Mouse (Mus musculus) hindbrain, embryonic 15.5 days (tissue): ENCODE measurements around the gene Acacb. TPM values are rescaled to one million over a fixed set of nuclear protein-coding genes. Genes with fewer than 3 reads are reported as not detected.

Experiments
- ATAC-seq: fragments of 200-750 bp; cut with Nextera tagmentation; 2 replicates; pipeline ENCODE4 v1.8.0; 2017; ENCODE audit warnings: low read depth, moderate number of reproducible peaks, moderate TSS enrichment; ENCODE audit not compliant: low FRiP score
- H3K27ac ChIP-seq: fragments of 300-500 bp; sonication (generic); replicated peaks from 2 replicates; pipeline ENCODE4 v1.5.1; 2015; ENCODE audit warnings: mild to moderate bottlenecking, inconsistent platforms
- H3K27me3 ChIP-seq: fragments of 300-500 bp; sonication (generic); 2 replicates; pipeline ENCODE4 v1.6.1; 2015; ENCODE audit warnings: control low read depth, inconsistent platforms
- H3K36me3 ChIP-seq: fragments of 300-500 bp; sonication (generic); 2 replicates; pipeline ENCODE4 v1.6.1; 2015; ENCODE audit warnings: control low read depth, inconsistent platforms
- H3K4me1 ChIP-seq: fragments of 300-500 bp; sonication (generic); replicated peaks from 2 replicates; pipeline ENCODE4 v1.6.1; 2015; ENCODE audit warnings: control low read depth, inconsistent platforms
- H3K4me2 ChIP-seq: fragments of 300-500 bp; sonication (generic); 2 replicates; pipeline ENCODE4 v1.6.1; 2015; ENCODE audit warnings: moderate library complexity, mild to moderate bottlenecking, inconsistent platforms
- H3K4me3 ChIP-seq: fragments of 300-500 bp; sonication (generic); 2 replicates; pipeline ENCODE4 v1.5.1; 2015; ENCODE audit warnings: mild to moderate bottlenecking, inconsistent platforms
- H3K9ac ChIP-seq: fragments of 300-500 bp; sonication (generic); 2 replicates; pipeline ENCODE4 v1.6.1; 2015; ENCODE audit warnings: inconsistent platforms
- H3K9me3 ChIP-seq: fragments of 300-500 bp; sonication (generic); 2 replicates; pipeline ENCODE4 v1.6.1; 2016; ENCODE audit warnings: control low read depth, inconsistent platforms
- WGBS: fragments of 180-500 bp; shearing (Covaris S2); methylation state at CpG from one replicate; pipeline ENCODE4 v1.1.7; 2015; 5-methylcytosine and 5-hydroxymethylcytosine counted together
- polyA plus RNA-seq: library from polyadenylated mRNA; unstranded; fragments of >200 nt; fragmentation: Nextera tagmentation; extraction: Ambion mirVana; gene quantifications from 2 replicates; pipeline ENCODE4 v1.2.1, GENCODE M21; 2015

Acacb gene
- 4.4 TPM in 2 replicates for polyA plus RNA-seq

DNA sequence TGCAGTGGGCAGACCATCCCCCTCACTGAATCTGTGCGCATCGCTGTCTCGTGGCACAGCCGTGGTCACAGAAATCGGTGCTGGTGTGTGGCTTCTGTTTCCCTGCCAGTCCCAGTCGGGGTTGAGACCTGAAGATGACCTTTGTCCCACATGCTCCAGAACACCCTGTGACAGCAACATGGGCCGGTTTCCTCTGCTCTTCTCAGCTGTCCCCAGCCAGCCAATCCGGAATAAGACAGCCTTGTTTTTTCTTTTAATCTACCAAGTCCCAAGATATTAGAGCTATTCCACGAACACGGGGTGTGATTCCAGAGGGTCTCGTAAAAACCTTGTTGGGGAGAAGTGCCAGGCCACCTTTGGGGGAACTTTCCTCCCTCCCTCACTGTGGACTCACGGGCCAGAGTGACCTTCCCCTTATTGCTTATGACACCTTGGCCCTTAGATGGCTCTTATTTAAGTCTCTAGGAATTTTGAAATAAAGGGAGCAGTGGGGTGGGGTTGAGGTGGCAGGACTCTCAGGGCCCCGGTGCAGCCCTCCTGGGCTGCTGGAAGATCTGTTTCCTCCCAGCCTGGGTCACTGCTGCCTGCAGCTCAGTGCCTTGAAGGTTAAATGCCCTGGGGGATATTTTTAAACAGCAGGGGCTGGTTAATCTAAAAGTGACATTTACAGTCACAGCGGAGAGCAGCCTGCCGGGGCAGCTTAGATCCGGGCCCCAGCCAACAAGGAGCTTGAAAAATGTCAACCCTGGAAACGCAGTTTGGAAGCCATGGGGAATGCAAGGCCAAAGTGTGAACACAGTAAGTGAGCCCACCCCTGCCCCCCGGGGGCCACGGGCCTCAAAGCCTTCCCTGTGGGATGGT lies at the start of gene Acacb:
TSS of gene Acacb (plus strand) at position 508 of the 861 bp plus-strand sequence.
- Histone ChIP-seq H3K4me2 (no peak within 1 kb of the TSS), H3K4me1 (peaks cover 6% of the 10 kb centered on the region; the same call in 1 of the 2 replicates), H3K9me3 (no peaks in the 10 kb centered on the region), H3K9ac (no peak within 1 kb of the TSS), H3K4me3 (no peak within 1 kb of the TSS), H3K36me3 (no peaks in the 10 kb centered on the region), H3K27me3 (no peaks in the 10 kb centered on the region), H3K27ac (no peak within 1 kb of the TSS)
- 44% methylated on average over 19 of the region's 19 CpGs for WGBS
- no peak for ATAC-seq

DNA sequence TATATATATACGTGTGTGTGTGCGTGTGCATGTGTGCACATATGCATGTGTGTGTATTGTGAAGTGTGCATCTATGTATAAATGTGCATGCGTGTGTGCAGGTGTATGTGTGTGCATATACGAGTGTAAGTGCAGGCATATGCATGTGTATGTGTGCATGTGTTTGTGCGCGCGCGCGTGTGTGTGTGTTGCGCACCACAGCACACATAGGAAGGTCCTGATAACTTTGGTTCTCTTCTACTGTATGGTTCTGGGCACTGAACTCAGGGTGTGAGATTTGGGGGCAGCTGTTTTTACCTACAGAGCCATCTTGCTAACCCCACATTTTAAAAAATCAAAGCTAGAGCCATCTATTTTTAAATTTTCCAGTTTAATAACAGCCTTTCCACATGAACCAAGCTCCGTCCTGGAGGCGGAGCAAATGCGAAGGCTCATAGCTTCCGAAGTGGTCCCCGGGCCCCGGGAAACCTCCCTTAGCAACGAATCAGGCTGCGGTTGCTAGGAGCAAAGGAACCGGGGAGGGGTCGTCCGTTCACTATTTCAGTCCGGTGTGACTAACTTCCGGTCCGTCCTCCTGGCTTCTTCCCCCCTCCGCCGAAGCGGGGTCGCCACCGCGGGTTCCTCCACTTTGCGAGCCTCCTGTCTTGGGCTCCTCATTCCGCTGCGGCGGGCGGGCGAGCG lies 46.5 kb upstream of the Acacb start:
- H3K9me3 ChIP-seq: no peaks in the 10 kb centered on the region
- peak overlapping the region; percentile 84 for H3K9ac ChIP-seq
- peaks cover 28% of the 10 kb centered on the region for H3K4me1 ChIP-seq
- peaks cover 10% of the 10 kb centered on the region for H3K36me3 ChIP-seq
- peak; percentile 94 for ATAC-seq
- peak overlapping the region; percentile 84 for H3K27ac ChIP-seq
- H3K4me3 ChIP-seq: peak overlapping the region; percentile 69
- WGBS: 7% methylated on average over 37 of the region's 37 CpGs
- H3K4me2 ChIP-seq: peak overlapping the region; percentile 81
- no peaks in the 10 kb centered on the region for H3K27me3 ChIP-seq

- Histone ChIP-seq H3K4me2 (peak overlapping the region; percentile 81), H3K4me3 (peak overlapping the region; percentile 69), H3K36me3 (peaks cover 11% of the 10 kb centered on the region), H3K4me1 (peaks cover 28% of the 10 kb centered on the region), H3K27me3 (no peaks in the 10 kb centered on the region), H3K27ac (peak overlapping the region; percentile 84), H3K9me3 (no peaks in the 10 kb centered on the region), H3K9ac (peak overlapping the region; percentile 84)
- ATAC-seq: peak; percentile 74
- WGBS: 3% methylated on average over 41 of the region's 64 CpGs
Observed at GRCm38 (mm10) chr5:114100390-114101099, 45.8 kb upstream of the Acacb start.

GRCm38 (mm10) chr5:114101873-114102272 lies 44.5 kb upstream of the Acacb start:
- WGBS: 86% methylated on average over 4 of the region's 4 CpGs
- Histone ChIP-seq H3K36me3 (peaks cover 21% of the 10 kb centered on the region), H3K27me3 (no peaks in the 10 kb centered on the region), H3K9ac (no peak overlapping the region), H3K4me2 (0 out of 2 replicates have a peak overlapping the region, but pooled peaks have one; percentile 81), H3K27ac (no peak overlapping the region), H3K4me1 (peaks cover 28% of the 10 kb centered on the region), H3K9me3 (no peaks in the 10 kb centered on the region), H3K4me3 (no peak overlapping the region)
- ATAC-seq: no peak

- Histone ChIP-seq H3K4me3 (no peak overlapping the region), H3K27me3 (no peaks in the 10 kb centered on the region), H3K4me2 (no peak overlapping the region), H3K9ac (no peak overlapping the region), H3K27ac (no peak overlapping the region), H3K36me3 (peaks cover 24% of the 10 kb centered on the region), H3K4me1 (peaks cover 28% of the 10 kb centered on the region), H3K9me3 (no peaks in the 10 kb centered on the region)
- WGBS: 85% methylated on average over 1 of the region's 1 CpGs
- no peak for ATAC-seq
Observed at GRCm38 (mm10) chr5:114102807-114103206, 43.5 kb upstream of the Acacb start.

DNA sequence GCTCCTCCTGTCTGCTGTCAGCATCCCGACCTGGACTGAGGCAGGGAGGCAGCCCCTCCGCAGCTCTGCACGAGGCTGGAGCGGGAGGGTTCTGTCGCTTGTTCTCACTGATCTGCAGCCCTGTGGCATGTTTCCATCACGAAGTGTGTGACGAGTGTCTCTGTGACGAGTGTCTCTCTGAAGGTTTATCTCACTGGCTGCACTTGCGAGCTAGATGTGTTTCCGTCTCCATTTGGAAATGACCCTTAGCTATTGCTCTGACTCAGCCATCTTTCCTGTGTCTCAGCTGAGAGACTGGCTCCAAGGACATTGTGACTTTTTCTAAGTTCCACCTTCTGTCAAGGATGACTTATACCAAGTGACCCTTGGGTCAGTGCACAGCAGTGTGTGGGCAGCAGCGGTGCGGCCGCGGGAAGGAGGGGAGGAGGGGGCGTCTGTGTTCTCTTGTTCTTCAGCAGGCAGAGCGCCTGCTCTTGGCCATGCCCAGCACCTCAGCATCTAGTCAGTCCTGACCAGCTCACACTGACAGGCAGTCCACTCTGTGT lies 39.9 kb upstream of the Acacb start:
- peaks cover 59% of the 10 kb centered on the region for H3K36me3 ChIP-seq
- no peak overlapping the region for H3K27ac ChIP-seq
- no peak overlapping the region for H3K4me2 ChIP-seq
- no peak overlapping the region for H3K9ac ChIP-seq
- ATAC-seq: no peak
- H3K9me3 ChIP-seq: no peaks in the 10 kb centered on the region
- 75% methylated on average over 16 of the region's 16 CpGs for WGBS
- H3K4me3 ChIP-seq: no peak overlapping the region
- peaks cover 14% of the 10 kb centered on the region for H3K4me1 ChIP-seq
- no peaks in the 10 kb centered on the region for H3K27me3 ChIP-seq

- Histone ChIP-seq H3K9ac (no peak overlapping the region), H3K4me1 (no peaks in the 10 kb centered on the region), H3K27me3 (no peaks in the 10 kb centered on the region), H3K9me3 (no peaks in the 10 kb centered on the region), H3K36me3 (peaks cover 82% of the 10 kb centered on the region), H3K4me2 (no peak overlapping the region), H3K27ac (no peak overlapping the region), H3K4me3 (no peak overlapping the region)
- WGBS: 83% methylated on average over 6 of the region's 6 CpGs
- ATAC-seq: no peak
Observed at GRCm38 (mm10) chr5:114113334-114113733, 33.0 kb upstream of the Acacb start.

DNA sequence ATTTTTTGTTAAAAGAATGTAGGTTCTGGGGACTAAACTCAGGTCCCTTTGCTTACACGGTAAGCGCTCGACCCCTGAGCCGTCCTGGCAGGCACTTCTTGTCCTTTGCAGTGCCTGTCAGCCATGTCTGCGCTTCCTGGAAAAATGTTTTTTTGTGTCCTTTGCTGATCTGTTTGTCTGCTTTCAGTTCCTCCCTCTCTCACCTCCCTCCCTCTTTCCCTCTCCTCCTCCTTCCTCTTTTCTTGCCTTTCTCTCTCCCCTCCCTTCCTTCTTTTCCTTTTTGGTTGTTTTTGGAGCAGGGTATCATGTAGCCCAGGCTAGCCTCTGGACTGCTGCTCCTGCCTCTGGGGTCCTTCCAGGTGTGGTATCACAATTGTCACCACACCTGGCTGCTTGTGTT lies 31.3 kb upstream of the Acacb start:
- 88% methylated on average over 5 of the region's 5 CpGs for WGBS
- Histone ChIP-seq H3K9me3 (no peaks in the 10 kb centered on the region), H3K4me2 (no peak overlapping the region), H3K9ac (no peak overlapping the region), H3K4me3 (no peak overlapping the region), H3K27ac (no peak overlapping the region), H3K27me3 (no peaks in the 10 kb centered on the region), H3K4me1 (no peaks in the 10 kb centered on the region), H3K36me3 (peaks cover 79% of the 10 kb centered on the region)
- no peak for ATAC-seq

GRCm38 (mm10) chr5:114116586-114116985 lies 29.7 kb upstream of the Acacb start:
- H3K9ac ChIP-seq: no peak overlapping the region
- WGBS: 94% methylated on average over 7 of the region's 7 CpGs
- H3K4me3 ChIP-seq: no peak overlapping the region
- H3K27ac ChIP-seq: no peak overlapping the region
- peaks cover 80% of the 10 kb centered on the region for H3K36me3 ChIP-seq
- H3K4me1 ChIP-seq: no peaks in the 10 kb centered on the region
- no peak overlapping the region for H3K4me2 ChIP-seq
- no peaks in the 10 kb centered on the region for H3K9me3 ChIP-seq
- no peaks in the 10 kb centered on the region for H3K27me3 ChIP-seq
- no peak for ATAC-seq

DNA sequence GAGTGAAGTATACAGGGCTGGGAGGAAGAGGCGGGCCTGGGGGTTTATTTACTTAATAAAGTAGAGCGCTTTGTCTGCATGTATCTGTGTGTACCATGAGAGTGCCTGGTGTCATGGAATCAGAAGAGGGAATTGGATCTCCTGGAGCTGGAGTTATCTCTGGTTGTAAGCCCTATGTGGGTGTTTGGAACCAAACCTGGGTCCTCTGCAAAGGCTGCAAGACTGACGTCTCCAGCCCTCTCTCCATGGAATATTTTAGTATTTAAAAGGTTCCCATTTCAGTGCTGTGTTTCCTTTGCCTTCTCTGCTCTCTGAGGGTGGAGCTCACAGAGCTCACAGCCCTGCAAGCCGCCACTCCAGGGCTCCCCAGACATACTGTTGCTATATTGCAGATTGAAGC lies 26.5 kb upstream of the Acacb start:
- no peak overlapping the region for H3K9ac ChIP-seq
- H3K9me3 ChIP-seq: no peaks in the 10 kb centered on the region
- no peak overlapping the region for H3K4me2 ChIP-seq
- no peak overlapping the region for H3K27ac ChIP-seq
- H3K36me3 ChIP-seq: peaks cover 80% of the 10 kb centered on the region
- no peaks in the 10 kb centered on the region for H3K4me1 ChIP-seq
- no peaks in the 10 kb centered on the region for H3K27me3 ChIP-seq
- WGBS: 88% methylated on average over 4 of the region's 4 CpGs
- no peak overlapping the region for H3K4me3 ChIP-seq
- no peak for ATAC-seq

DNA sequence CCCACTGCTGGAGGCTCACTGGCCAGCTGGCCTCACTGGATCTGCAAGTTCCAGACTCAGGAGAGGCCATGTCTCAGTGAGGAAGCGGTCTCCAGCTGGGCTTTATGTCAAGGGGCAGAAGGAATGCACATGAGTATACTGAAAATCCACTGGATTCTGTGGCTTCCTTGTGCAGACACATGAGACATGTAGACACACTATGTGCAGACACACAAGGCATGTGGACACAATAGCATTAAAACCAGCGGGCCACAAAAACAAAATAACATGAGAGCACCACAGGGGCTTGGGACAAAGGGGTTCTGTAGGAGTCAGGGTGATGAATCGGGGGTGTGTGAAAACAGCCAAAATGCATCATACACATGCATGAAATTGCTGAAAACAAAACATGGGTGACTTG lies 20.3 kb upstream of the Acacb start:
- Histone ChIP-seq H3K9me3 (no peaks in the 10 kb centered on the region), H3K27ac (no peak overlapping the region), H3K9ac (no peak overlapping the region), H3K27me3 (no peaks in the 10 kb centered on the region), H3K36me3 (peaks cover 35% of the 10 kb centered on the region), H3K4me1 (peaks cover 4% of the 10 kb centered on the region), H3K4me2 (no peak overlapping the region), H3K4me3 (no peak overlapping the region)
- no peak for ATAC-seq
- WGBS: 90% methylated on average over 3 of the region's 3 CpGs
